Mouse (Mus musculus) lung, postnatal 4 days (tissue): ENCODE measurements around the gene Tuba1c.
A peak's percentile ranks its signal among the peaks of the same experiment; 100 is the strongest.

Source experiments
- DNase-seq, 2 experiments: peaks; one replicate each; pipeline ENCODE4 v3.0.0; 2021

Tuba1c gene

DNA sequence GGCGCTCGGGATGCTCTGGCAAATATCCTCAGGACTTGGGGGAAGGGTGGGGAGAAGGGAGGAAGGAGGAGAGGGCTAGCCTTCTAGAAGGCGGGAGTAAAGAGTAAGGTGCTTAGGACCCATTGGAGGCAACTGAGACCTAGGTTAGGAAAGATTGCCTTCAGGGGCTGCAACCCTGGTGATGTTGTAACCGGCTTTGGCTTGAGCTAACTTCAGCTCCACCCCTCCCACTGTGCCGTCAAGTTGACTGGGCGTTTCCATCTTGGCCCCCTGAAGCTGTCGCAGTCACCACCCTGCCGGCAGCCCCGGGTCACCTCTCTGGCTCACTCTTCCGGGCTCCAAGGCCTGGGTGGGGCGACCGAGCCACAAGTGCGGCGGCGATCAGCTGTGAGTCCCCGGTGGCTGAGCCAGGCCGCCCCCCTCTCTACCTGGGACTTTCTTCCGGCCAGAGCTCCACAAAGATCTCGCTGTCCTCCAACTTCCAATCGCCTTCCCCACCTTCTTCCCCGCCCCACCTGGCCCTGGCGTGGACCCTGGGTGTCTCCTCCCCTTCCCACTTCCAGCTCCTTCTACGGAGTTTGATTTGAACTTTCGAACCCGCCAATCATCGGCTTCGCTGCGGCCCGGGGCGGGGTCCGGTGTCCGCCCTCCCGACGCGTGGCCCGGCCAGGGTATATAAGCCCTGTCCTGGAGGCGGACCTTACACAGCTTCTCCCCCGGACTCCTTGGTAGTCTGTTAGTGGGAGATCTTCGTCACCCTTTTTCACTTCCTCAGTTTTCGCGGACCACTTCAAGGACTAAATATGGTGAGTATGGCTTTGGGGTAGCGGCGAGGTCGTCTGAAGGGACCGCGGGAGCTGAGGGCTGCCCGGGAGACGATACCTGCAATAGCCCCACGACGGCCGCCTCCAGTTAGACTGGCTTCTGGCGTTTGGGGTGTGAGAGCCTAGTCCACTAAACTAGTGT, at the start of gene Tuba1c:
Tuba1c (plus strand) TSS at position 273 of the 966 bp plus-strand sequence.
- DNase-seq, result peak; percentile 97

DNA sequence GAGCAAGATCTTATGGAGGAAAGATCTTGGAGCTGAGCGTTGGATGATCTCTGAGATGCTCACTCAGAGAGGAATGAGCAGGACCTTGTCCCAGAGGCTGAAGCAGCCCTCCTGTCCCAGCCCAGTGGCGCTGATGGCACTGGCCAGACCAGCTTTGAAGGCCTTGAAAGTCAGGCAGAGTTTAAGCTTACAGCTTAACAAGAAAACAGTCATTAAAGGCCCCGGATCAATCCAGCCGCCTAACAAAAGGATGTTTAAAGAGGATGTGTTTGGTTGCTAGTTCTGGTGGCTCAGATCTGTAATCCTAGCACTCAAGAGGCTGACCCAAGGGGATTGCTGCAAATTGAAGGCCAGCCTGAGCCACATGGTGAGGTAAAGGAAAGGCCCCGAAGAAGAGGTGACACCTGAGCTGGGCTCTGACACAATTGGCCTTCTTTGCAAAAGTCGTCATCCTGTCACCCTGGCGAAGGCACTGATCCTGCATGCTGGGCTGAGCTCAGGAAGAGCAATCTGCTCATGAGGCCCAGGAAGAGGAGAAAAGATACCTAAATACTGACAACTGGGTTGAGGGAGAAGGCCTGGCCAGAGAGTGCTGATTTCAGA, 49.6 kb upstream of the Tuba1c start:
- DNase-seq, result no peak

DNA sequence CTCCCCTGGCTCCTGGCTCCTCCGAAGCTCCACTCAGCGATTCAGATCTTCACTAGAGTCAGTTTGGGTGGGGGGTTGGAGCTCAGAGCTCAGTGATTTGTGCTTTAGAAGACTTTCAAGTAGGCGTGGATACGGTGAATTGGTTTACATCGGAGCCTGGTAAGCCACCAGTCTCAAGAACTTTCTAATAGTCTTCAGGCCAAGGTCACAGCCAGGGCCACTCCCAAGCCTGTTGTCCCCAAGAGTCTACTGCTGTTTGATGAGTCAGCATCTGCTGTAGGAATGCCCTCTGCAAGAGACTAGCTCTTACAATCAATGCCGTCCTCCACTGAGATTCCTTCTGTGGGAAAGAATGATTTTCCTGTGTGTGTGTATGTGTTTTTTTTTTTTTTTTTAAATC, 47.6 kb upstream of the Tuba1c start:
- DNase-seq, result no peak

DNA sequence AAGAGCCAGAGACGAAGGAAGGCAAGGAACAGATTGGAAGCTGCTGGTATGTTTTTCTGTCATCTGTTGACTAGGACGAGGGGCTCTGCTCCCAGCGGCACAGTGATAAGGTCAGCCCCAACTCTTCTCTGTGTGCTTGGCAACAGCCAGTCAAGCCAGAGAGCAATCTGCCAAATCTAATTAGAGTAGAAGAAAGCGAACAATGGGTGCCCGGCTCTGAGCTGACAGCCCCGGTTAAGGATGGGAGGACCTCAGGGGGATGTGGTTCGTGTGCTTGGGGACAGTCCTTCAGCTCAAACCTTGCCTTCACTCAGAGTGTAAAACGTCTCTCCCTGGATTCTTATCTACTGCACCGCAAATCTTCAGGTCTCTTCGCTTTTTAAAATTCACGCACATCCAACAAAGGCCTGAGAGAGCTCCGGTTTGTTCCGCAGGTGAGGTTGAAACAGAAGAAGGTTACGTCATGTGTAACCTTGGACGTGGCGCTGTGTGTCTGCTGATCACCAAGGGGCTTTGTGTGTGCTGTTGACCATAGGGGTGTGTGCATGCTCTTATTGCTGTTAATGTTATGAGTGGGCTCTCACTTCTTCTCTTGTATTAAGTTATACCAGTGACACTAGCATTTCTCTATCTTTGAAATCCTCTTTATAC, 46.1 kb upstream of the Tuba1c start:
- no peak for DNase-seq

DNA sequence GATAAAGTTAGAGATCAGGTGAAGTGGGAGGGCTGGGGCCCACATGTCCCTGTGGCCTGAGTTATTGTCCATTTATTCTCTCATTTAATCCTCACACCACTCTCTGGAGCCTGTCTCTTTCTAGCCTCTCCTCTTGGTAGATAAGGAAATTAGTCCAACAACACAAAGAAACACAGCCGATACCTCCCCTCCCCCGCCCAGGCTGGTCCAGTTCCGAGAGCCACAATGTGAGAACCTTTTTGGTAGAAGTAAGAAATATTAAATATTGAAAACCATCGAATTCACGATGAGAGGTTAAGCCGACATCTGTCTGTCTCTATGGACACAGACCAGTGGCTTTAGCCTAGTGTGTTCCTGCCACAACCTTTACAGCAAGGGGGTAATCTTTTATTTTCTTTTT, 45.0 kb upstream of the Tuba1c start:
- no peak for DNase-seq

DNA sequence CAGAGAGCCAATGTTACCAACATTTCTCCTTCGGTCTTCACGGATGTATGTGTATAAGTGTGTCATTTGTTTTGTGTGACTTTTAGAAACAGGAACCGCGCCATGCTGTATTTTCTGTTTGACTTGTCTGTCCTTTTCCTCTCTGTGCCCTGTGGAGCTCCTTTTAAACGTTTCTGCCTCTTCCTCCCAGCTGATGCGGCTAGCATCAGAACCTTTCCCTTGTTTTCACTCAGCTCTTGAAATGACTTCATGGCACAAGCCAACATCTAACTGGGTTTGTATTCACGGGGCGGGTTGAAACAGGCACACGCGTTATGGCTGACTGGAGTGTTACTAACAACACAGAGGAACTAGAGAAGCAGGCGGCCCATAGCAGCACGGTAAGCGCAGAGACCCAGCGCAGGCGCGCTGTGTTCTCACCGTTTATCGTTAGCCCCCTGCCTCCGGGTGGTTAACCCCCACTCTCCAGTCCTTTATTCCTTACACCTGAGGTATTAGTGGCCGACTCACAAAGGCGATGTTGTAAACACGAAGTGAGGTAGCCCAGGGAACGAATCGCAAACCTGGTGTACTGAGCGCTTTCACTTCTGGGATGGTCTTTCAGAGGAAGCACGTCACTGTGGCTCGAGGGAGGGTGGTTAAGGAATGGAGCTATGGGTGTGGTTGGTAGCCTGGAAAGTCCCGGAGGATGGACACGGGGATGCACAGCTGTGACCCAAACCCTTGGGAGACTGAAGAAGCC, 44.3 kb upstream of the Tuba1c start:
- peak; percentile 84 to 85 for DNase-seq

DNA sequence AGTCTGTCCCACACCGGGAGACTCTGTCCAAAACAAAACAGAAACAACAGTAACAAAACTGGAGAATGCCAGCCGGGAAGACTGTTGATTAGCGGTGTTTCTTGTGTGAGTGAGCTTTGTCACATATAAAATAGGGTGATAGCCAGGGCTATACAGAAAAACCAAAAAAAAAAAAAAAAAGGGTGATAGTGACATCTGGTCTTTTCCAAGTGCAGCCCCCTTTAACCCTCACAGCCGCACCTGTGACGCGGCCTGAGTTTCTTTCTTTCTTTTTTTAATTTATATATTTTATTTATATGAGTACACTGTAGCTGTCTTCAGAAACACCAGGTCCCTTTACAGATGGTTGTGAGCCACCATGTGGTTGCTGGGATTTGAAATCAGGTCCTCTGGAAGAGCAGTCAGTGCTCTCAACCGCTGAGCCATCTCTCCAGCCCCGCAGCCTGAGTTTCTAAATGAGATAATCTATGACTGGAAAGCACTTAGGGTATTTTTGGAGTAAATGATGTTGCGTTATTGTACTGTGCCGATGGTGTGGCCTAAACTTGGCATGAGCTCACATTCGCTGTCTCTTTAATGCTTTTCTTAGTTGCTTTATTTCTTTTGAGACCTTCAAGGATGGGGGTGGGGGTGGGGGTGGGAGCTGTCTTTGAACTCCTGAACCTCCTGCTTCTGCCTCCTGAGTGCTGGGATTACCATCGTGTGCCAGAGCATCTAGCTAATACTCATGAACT, 43.5 kb upstream of the Tuba1c start:
- no peak for DNase-seq

DNA sequence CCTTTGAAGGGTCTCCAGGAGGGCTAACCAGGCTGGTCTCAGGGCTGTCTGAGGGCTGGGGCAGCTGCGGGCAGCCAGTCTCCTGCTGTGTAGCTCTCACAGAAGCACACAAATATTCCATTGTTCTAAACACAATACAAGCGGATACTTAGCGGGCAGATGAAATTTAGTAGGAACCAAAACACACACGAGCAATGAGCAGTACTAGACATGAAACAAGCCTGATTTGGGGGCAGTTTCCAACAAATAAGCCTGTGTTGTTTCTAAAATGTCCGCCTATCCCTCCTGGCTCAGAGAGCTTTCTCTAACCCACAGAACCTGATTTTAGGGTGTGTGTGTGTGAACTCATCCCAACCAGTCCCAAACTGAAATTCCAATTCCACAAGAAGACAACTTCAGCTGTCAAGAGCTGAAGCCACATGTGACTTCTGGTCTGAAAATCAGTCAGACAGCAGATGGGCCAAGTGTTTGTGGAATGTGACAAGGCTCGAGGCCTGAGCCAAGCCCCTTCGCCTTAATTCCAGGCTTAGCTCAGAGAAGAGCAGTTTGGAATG, 42.5 kb upstream of the Tuba1c start:
- peak in 1 of 2 experiments; percentile 69 for DNase-seq

DNA sequence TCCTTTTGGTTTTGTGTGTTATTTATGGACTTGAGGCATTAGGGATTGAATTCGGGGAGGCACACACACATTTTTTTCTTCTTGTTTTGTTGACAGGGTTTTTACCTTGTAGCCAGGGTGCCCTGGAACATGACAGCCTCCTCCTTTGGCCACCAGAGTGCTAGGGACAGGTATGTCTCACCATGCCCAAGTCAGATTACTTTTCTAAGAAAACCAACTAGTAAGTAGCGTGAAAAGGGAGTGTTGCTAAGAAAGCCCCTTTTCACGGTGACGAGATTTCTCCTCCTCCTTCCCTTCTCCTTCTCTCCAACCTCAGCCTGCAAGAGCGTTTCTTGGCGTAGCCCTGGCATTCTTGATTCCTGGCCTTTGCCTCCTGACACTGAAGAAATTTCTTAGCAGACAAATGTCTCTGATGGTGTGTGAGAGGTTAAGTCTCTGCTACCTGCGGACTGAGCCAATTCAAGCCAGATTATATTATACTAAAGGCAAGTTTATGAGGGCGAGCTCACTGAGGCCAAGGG, 42.0 kb upstream of the Tuba1c start:
- DNase-seq, result no peak

DNA sequence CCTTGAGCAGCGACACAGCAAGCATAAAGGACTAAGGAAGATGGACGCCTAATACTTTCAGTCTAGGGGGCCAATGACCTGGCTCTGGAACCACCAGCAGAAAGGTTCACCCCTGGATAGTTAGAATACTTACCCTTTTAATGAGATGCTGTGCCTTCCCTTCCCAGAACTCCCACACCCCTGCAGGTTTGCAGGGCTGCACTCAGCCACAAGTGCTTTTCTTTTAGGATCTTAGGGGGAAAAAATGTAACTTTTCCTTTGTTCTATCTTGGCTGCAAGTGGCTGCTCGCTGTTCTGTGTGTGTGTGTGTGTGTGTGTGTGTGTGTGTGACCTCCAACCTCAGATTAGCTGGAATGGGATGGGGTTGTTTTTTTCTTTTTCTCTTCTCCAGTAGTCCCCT, 40.9 kb upstream of the Tuba1c start:
- DNase-seq, result no peak

DNA sequence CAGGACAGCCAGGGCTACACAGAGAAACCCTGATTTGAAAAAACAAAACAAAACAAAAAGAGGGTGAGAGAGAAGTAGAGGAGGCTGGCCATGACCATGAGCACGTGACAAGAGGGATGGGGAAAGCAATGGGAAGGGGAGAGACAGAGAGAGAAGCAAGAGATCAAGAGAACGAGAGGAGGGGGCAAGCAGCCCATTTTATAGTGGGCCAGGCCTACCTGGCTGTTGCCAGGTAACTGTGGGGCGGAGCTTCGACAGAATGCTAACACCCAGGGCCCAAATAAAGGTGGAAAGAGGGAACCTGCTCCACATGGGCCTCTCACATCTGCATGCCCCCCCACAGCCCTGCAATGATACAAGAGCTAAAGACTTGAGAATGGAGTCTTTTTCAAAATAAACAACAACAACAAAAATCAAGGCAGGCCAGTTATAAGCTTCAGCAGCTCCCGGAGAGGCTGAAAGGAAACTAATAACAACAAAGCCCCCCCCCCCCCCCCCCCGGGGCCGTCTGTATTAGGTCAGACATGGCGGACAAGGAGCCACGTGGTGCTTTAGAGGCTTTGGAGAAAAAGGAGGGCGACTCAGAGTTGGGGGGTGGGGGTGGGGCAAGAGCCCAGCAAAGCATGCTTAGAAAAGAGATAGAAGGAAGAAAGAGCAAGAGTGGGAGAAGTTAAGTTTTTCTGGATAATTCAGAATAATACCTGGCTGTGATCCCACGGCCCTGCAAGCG, 39.8 kb upstream of the Tuba1c start:
- no peak for DNase-seq

DNA sequence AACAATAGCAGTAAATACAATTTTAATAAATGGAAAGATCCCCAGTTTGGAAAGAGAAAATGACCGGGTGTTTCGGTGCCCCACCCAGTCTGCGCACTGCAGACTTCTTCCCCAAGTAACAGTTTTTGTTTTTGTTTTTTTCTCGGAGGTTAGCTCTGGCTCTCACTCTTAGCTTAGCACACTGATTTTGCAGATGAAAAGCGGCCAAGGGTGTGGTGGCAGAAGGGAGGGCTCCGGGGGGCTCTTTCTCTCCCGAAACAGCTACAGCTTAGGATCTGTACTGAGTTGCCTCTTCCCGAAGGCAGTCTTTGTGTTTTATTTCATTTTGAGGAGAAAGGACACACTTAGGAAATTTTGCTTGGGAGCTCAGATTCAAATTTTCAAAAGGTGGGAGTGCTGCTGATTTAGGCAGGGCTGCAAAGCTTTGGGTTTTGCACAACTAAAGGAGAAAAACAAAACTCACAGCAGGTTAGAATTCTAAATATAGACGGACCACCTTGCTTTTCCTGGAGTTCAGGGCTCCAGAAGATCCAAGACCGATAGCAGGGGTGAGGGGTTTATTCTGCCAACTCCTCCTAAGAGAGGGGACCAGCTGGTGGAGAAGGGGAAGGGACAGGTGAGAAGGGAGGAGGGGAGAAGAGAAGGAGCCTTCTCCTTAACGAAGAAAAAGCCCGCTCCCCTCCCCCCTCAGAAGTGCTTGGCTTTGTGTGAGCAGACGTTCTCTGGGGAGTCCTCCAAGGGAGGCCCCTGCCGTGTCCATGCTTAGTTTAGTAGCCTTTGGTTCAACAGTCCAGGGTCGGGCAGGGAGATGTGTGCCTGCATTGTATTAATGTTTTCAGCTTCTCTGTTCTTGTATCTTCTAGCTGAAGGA, 38.8 kb upstream of the Tuba1c start:
- no peak for DNase-seq

DNA sequence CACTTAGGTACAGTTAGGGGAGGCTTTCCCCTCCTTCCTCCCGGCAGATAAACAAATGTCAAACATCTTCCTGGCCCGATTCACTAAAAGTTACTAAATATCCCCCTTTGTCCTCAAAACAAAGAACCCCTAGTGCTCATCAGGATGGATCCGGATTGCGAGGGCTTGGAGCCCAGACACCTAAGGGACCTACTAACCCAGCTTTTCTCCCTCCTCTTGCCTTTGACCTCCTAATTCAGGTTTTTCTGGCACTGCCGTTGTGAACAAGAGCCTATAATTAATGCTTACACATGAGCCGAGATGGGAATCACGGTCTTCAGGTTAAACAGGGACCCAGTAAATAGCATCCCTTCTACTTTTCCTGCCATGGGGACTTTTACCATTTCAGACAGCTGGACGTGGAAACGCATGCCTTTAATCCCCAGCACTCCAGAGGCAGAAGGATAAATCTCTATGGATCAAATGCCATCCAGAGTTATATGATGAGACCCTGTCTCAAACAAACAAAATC, 38.1 kb upstream of the Tuba1c start:
- DNase-seq, result no peak

DNA sequence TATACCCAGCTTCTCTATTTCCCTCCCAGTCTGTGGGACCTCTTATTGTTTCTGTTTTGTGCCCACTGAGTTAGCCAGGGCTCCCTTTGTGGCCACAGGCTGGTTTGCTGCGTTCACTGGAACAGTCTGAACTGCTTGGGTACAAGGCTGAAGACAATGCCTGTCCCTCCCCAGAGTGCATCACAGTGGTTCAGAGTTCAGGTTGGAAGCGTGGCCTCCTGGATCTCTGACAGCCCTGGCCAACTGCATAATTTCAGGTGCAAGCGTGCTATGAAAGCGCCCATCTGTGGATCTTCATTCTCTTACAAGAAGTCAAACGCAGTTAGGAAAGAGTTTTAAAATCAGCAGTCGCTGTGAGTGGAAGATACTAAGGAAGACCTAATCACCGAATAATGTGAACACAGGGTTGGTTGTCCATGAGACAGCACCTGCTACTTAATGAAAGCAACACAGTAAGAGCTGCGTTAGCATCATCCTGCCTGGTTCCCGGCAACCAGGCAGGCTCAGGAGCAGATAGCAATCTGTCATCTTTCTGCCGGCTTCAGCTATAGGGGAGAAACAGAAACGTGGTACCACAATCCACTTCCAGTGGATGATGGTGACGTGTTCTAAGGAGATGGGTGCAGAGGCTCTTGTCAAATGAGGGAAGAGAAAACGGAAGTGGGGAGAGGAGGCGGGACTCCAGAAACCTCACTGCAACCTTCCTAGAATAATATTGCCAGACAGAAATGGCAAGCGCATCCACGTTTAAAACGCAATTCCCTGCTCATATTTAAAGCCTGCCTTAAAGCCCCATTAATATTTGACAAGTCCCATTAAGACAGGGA, 37.4 kb upstream of the Tuba1c start:
- DNase-seq, result peak; percentile 54 to 66

DNA sequence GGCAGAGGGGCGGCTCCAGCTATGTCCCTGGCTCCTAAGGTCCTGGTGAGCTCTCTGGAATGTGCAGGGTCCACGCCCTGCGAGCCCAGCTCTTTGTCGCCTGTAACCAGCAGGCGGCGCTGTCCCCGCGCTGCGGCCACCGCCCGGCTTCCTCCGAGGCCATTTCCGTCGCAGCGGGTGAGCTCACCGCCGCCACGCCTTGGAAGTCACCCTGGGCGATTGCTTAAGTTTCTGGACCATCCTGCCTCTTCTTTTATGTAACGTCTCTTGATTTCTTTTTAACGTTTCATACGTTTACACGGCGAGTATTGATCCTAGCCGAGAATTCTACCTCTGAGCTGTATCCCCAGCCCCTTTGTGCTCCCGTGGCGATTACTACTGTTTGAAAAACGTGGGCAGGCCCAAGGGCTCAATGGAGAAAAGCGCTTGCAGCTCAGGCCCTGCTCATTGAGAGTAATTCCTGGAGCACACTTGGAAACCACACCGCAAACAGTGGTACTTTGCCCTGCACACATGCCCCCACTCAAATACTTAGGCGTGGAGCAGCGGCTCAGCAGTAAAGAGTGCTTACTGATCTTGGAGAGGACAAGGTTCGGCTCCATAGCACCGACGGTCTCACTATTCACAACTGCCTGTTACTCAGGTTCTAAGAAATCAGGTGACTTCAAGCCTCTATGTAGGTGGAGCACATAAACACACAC, 36.4 kb upstream of the Tuba1c start:
- peak; percentile 97 to 98 for DNase-seq

DNA sequence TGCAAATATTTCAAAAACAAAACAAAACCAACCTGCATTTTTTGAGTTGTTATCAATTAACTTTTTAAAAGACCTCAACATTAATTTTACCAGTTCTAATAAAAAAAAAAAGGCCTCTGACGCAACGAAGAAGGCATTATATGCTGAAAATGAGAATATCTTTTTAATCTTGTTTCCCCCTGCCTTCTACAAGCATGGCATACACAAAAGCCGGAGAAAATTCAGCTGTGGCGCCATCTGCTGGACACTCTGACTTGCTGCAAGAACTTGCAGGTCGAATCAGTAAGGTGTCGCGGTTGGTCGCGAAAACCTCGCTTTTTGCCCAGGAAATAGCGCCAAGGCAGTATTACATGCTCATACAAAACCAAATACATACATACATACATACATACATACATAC, 35.8 kb upstream of the Tuba1c start:
- DNase-seq, result peak; percentile 88 to 90

DNA sequence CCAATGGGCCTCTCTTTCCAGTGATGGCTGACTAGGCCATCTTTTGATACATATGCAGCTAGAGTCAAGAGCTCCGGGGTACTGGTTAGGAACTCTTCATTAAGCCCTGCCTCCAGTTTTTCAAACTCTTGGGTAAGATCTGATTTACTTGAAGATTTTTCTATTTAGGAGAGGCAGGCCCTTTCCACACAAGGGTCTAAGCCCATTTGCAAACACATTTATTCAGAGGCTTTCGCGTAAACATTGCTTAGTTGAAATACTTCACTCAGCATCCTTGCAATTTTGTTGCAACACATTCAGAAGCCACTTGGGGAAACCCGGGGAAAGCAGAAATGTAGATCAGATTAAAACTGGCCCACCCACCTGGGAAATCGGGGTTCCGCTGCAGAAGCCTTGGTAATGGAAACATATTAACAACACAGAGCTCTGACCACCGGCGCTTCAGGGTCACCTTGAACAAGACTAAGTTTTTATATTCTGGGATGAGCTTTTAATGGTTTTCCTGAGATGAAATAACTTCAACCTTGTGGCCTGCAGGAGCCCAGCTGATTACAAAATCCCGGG, 34.7 kb upstream of the Tuba1c start:
- DNase-seq, result no peak

DNA sequence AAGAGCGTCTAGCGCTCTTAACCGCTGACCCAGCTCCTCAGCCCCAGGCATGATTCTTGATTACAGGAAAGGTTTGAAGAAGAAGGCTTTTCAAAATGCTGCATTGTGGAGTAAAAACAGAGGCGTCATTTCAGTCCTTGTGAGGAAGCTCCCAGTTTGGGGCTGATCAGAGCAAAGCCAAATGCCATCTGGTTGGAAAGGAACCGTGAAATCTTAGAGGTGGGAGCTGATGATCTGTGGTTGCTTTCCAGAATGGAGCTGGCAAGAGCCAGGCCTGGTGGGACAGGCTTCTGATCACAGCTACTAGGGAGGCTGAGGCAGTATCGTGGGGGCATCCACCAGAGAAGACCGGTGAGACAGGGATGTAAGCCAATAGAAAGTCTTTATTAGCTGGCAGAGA, 32.9 kb upstream of the Tuba1c start:
- no peak for DNase-seq
